Mouse (Mus musculus) CH12.LX (cell line): ENCODE results near the gene Fcgbp.

Experiments used
- GABPA ChIP-seq: IDR thresholded peaks from 2 replicates; pipeline ENCODE4 v1.6.1; 2012; ENCODE audit warnings: low read depth, low read length, improper control_type of control experiment, inconsistent platforms; ENCODE audit not compliant: insufficient replicate concordance
- MYC ChIP-seq: IDR thresholded peaks from 2 replicates; pipeline ENCODE4 v1.6.1; 2011; ENCODE audit warnings: low read depth, mild to moderate bottlenecking, improper control_type of control experiment, low read length
- POLR2A ChIP-seq: IDR thresholded peaks from 2 replicates; pipeline ENCODE4 v1.6.1; 2011; ENCODE audit warnings: low read depth, mild to moderate bottlenecking, improper control_type of control experiment, low read length
- SMC3 ChIP-seq: IDR thresholded peaks from 2 replicates; pipeline ENCODE4 v1.6.1; 2011; ENCODE audit warnings: low read depth, low read length, improper control_type of control experiment
- TCF12 ChIP-seq: IDR thresholded peaks from 2 replicates; pipeline ENCODE4 v1.6.1; 2014; ENCODE audit warnings: low read depth, mild to moderate bottlenecking, inconsistent platforms, low read length, improper control_type of control experiment
- ZNF384 ChIP-seq: IDR thresholded peaks from 2 replicates; pipeline ENCODE4 v1.6.1; 2012; ENCODE audit warnings: low read depth, low read length, improper control_type of control experiment, inconsistent platforms

GRCm38 (mm10) chr7:28168320-28169115 lies 97.5 kb downstream of the Fcgbp start:
- TF ChIP-seq POLR2A (no peak), ZNF384 (no peak), TCF12 (no peak; the same call in 1 of the 2 replicates), GABPA (no peak), MYC (no peak), SMC3 (peak; percentile 75)
